Comparison of ENCODE assay signal across 11 mouse cellular contexts in the genomic region with DNA sequence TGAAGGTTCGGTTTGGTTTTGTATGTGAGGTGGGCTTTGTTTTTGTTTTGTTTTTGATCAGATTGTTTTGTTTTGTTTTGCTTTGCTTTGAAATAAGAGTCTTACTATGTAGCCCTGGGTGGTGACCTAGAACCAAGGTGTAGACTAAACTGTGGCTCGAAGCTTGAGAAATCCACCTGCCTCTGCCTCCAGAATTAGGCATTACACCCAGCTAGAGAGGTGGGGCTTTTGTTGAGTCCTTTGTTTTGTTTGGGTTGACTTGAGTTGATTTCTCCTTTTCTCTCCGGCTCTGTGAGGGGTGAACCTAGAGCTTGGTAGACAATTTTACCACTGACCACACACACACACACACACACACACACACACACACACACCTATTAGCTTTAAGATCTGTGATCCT. TPM values are rescaled to one million over a fixed set of nuclear protein-coding genes. Genes with fewer than 3 reads are reported as not detected.
DNase-seq lines count a peak whose midpoint lies in the region; ATAC-seq and TF ChIP-seq lines count a peak whose summit lies in the region.
"Had no signal": no experiment of that assay in that cellular context is flagged by ENCODE, and none has a peak within 500 bp of the region (broad histone marks: within the 10 kb centered on the region; RNA-seq: fewer than 3 reads in every experiment).

No protein-coding gene starts in this region.

- 0 out of 2 replicates have a peak overlapping the region, but pooled peaks have one; percentile 99 for H3K27ac ChIP-seq in kidney, postnatal 0 days
- H3K27ac ChIP-seq in embryonic facial prominence, embryonic 13.5 days: no peak overlapping the region
- no peak overlapping the region for H3K27ac ChIP-seq in intestine, embryonic 16.5 days (ENCODE audit: low read length)
- H3K27ac ChIP-seq in neural tube, embryonic 12.5 days: no peak overlapping the region

- no peak for DNase-seq in kidney, postnatal 0 days (ENCODE audit: low spot score)
- DNase-seq in kidney, postnatal 25 days: no peak
- no peak for DNase-seq in cerebellum, postnatal 14 days
- DNase-seq in spleen, adult 18-20 months: no peak
- no peak for DNase-seq in ovary, postnatal 36 days (ENCODE audit: low spot score)
- DNase-seq: cerebellum, adult 11-12 months; gastrocnemius, postnatal 14 days; lung, adult 2 months had no signal

- TF ChIP-seq CTCF in kidney, postnatal 0 days (IDR thresholded peaks at IDR 0.05; ENCODE audit: low read depth): no peak

- 74% methylated on average over 3 of the region's 3 CpGs for WGBS in kidney, postnatal 0 days
- WGBS in embryonic facial prominence, embryonic 13.5 days: 63% methylated on average over 3 of the region's 3 CpGs
- 77% methylated on average over 3 of the region's 3 CpGs for WGBS in intestine, embryonic 16.5 days
- 65% methylated on average over 3 of the region's 3 CpGs for WGBS in neural tube, embryonic 12.5 days

- H3K4me2 ChIP-seq in kidney, postnatal 0 days (ENCODE audit: low read length): peak overlapping the region; percentile 73
- peak overlapping the region; percentile 75 for H3K4me2 ChIP-seq in embryonic facial prominence, embryonic 13.5 days
- peak overlapping the region; percentile 62; the same call in 1 of the 2 replicates for H3K4me2 ChIP-seq in intestine, embryonic 16.5 days (ENCODE audit: low read depth, low read length)
- peak overlapping the region; percentile 80 for H3K4me2 ChIP-seq in neural tube, embryonic 12.5 days (replicated peaks)

- ATAC-seq in kidney, postnatal 0 days (replicated peaks; ENCODE audit: low FRiP score, low read depth): no peak
- ATAC-seq in embryonic facial prominence, embryonic 13.5 days (ENCODE audit: insufficient number of reproducible peaks, insufficient read depth, low FRiP score, low TSS enrichment, low read depth): no peak
- ATAC-seq in intestine, embryonic 16.5 days: no peak
- ATAC-seq in neural tube, embryonic 12.5 days (ENCODE audit: low FRiP score, low read depth): no peak

- H3K4me3 ChIP-seq in kidney, postnatal 0 days (replicated peaks; ENCODE audit: low read depth, low read length): peak overlapping the region; percentile 99; the same call in 1 of the 2 replicates
- H3K4me3 ChIP-seq in embryonic facial prominence, embryonic 13.5 days: peak overlapping the region; percentile 91
- H3K4me3 ChIP-seq in intestine, embryonic 16.5 days (ENCODE audit: low read length): no peak overlapping the region
- H3K4me3 ChIP-seq in neural tube, embryonic 12.5 days: peak overlapping the region; percentile 91; the same call in 1 of the 2 replicates

- H3K9me3 ChIP-seq in kidney, postnatal 0 days (replicated peaks; ENCODE audit: low read length): no peaks in the 10 kb centered on the region
- no peaks in the 10 kb centered on the region for H3K9me3 ChIP-seq in embryonic facial prominence, embryonic 13.5 days
- H3K9me3 ChIP-seq in intestine, embryonic 16.5 days (ENCODE audit: control insufficient read depth, low read length): no peaks in the 10 kb centered on the region
- no peaks in the 10 kb centered on the region for H3K9me3 ChIP-seq in neural tube, embryonic 12.5 days

- H3K4me1 ChIP-seq in kidney, postnatal 0 days (replicated peaks; ENCODE audit: insufficient read depth, low read length): 0 out of 2 replicates have a peak, but pooled peaks cover 3% of the 10 kb centered on the region
- peaks cover 6% of the 10 kb centered on the region; the same call in 1 of the 2 replicates for H3K4me1 ChIP-seq in embryonic facial prominence, embryonic 13.5 days
- H3K4me1 ChIP-seq in intestine, embryonic 16.5 days (ENCODE audit: control insufficient read depth, insufficient read depth, low read length): no peaks in the 10 kb centered on the region
- peaks cover 15% of the 10 kb centered on the region for H3K4me1 ChIP-seq in neural tube, embryonic 12.5 days

- no peaks in the 10 kb centered on the region for H3K36me3 ChIP-seq in kidney, postnatal 0 days (ENCODE audit: insufficient read depth, low read length)
- no peaks in the 10 kb centered on the region for H3K36me3 ChIP-seq in embryonic facial prominence, embryonic 13.5 days
- H3K36me3 ChIP-seq in intestine, embryonic 16.5 days (ENCODE audit: control insufficient read depth, insufficient read depth, low read length): no peaks in the 10 kb centered on the region
- H3K36me3 ChIP-seq in neural tube, embryonic 12.5 days: 0 out of 2 replicates have a peak, but pooled peaks cover 4% of the 10 kb centered on the region

- no peaks in the 10 kb centered on the region for H3K27me3 ChIP-seq in kidney, postnatal 0 days (ENCODE audit: insufficient read depth, low read length)
- H3K27me3 ChIP-seq in embryonic facial prominence, embryonic 13.5 days: no peaks in the 10 kb centered on the region
- H3K27me3 ChIP-seq in intestine, embryonic 16.5 days (replicated peaks; ENCODE audit: control insufficient read depth, insufficient read depth, low read length): no peaks in the 10 kb centered on the region
- H3K27me3 ChIP-seq in neural tube, embryonic 12.5 days (replicated peaks): no peaks in the 10 kb centered on the region

- no peak overlapping the region for H3K9ac ChIP-seq in kidney, postnatal 0 days (ENCODE audit: low read depth, low read length)
- H3K9ac ChIP-seq in embryonic facial prominence, embryonic 13.5 days: 0 out of 2 replicates have a peak overlapping the region, but pooled peaks have one; percentile 40
- no peak overlapping the region for H3K9ac ChIP-seq in intestine, embryonic 16.5 days (ENCODE audit: low read depth, low read length)
- no peak overlapping the region for H3K9ac ChIP-seq in neural tube, embryonic 12.5 days

RNA-seq across cellular contexts. Expression of a gene that starts 0.7 kb away (rescaled TPM):
- 36.8 and 36.9 TPM in 2 replicates for polyA plus RNA-seq in kidney, postnatal 0 days (2015; fragmentation: Nextera tagmentation; extraction: Ambion mirVana)
- polyA plus RNA-seq in embryonic facial prominence, embryonic 13.5 days (2015; fragmentation: Nextera tagmentation; extraction: Ambion mirVana): 66.8 and 77.0 TPM in 2 replicates
- 34.5 and 42.9 TPM in 2 replicates for polyA plus RNA-seq in intestine, embryonic 16.5 days (2015; fragmentation: Nextera tagmentation; extraction: Ambion mirVana)
- 85.0 and 86.4 TPM in 2 replicates for polyA plus RNA-seq in neural tube, embryonic 12.5 days (2016; fragmentation: Nextera tagmentation; extraction: Ambion mirVana)

RNA-seq across cellular contexts. Expression of a gene that starts 1.4 kb away (rescaled TPM):
- polyA plus RNA-seq in kidney, postnatal 0 days (2015; fragmentation: Nextera tagmentation; extraction: Ambion mirVana): 17.9 and 19.9 TPM in 2 replicates
- polyA plus RNA-seq in embryonic facial prominence, embryonic 13.5 days (2015; fragmentation: Nextera tagmentation; extraction: Ambion mirVana): 8.4 TPM in 2 replicates
- polyA plus RNA-seq in intestine, embryonic 16.5 days (2015; fragmentation: Nextera tagmentation; extraction: Ambion mirVana): 14.9 and 17.1 TPM in 2 replicates
- 6.7 and 8.3 TPM in 2 replicates for polyA plus RNA-seq in neural tube, embryonic 12.5 days (2016; fragmentation: Nextera tagmentation; extraction: Ambion mirVana)
